Mouse (Mus musculus): Measurements from ENCODE around the gene Hcrtr1. TPM values are rescaled to one million over a fixed set of nuclear protein-coding genes. Genes with fewer than 3 reads are reported as not detected.

Hcrtr1 gene
- polyA plus RNA-seq, 1 experiment: 0.82 TPM

DNA sequence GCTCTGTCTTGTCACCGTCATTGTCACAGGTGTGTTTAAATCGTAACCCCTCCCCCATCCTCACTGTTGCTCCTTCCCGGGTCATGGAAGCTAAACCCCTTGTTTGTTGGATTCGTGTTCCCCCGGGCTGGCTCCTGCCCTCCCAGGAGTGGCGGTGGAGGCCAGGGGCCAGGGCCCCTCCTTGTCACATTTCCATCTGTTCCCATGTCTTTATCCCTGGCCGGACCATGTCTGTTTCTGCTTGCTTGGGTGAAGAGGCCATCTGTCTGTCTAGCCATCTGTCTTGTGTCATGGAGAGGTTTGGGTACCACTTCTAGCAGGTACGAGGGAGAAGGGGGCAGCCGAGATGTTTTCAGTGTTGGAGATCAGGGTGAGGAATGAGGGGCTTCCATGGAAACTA is 56.9 kb downstream of the Hcrtr1 start:
- no peak overlapping the region for H3K4me3 ChIP-seq (ENCODE audit: low read depth, low read length)
- H3K36me3 ChIP-seq (ENCODE audit: control insufficient read depth, insufficient read depth, low read length, poor library complexity, severe bottlenecking): no peaks in the 10 kb centered on the region
- no peak overlapping the region for H3K27ac ChIP-seq (ENCODE audit: insufficient read depth, low read length)
- TF ChIP-seq POLR2A (IDR thresholded peaks at IDR 0.05; ENCODE audit: insufficient read depth, low read length) (no peak), EP300 (IDR thresholded peaks at IDR 0.05; ENCODE audit: insufficient read depth, low read depth, low read length) (no peak)
- no peaks in the 10 kb centered on the region for H3K4me1 ChIP-seq (ENCODE audit: control insufficient read depth, insufficient read depth, low read length)
- no peak overlapping the region for H3K9ac ChIP-seq (ENCODE audit: low read depth, poor library complexity, severe bottlenecking)
- no peaks in the 10 kb centered on the region for H3K27me3 ChIP-seq (ENCODE audit: control insufficient read depth, insufficient read depth, low read length, poor library complexity, severe bottlenecking)
- H3K9me3 ChIP-seq (replicated peaks; ENCODE audit: control insufficient read depth, insufficient read depth, low read length, poor library complexity, severe bottlenecking): no peaks in the 10 kb centered on the region

- Histone ChIP-seq H3K27me3 (ENCODE audit: control insufficient read depth, insufficient read depth, low read length, poor library complexity, severe bottlenecking) (no peaks in the 10 kb centered on the region), H3K9me3 (replicated peaks; ENCODE audit: control insufficient read depth, insufficient read depth, low read length, poor library complexity, severe bottlenecking) (no peaks in the 10 kb centered on the region), H3K4me1 (ENCODE audit: control insufficient read depth, insufficient read depth, low read length) (no peaks in the 10 kb centered on the region), H3K4me3 (ENCODE audit: low read depth, low read length) (no peak overlapping the region), H3K36me3 (ENCODE audit: control insufficient read depth, insufficient read depth, low read length, poor library complexity, severe bottlenecking) (no peaks in the 10 kb centered on the region), H3K27ac (ENCODE audit: insufficient read depth, low read length) (no peak overlapping the region), H3K9ac (ENCODE audit: low read depth, poor library complexity, severe bottlenecking) (no peak overlapping the region)
- TF ChIP-seq EP300 (IDR thresholded peaks at IDR 0.05; ENCODE audit: insufficient read depth, low read depth, low read length) (no peak), POLR2A (IDR thresholded peaks at IDR 0.05; ENCODE audit: insufficient read depth, low read length) (no peak), CTCF (IDR thresholded peaks at IDR 0.05; ENCODE audit: low read depth, low read length) (no peak)
Observed at GRCm38 (mm10) chr4:130081345-130082190, 57.6 kb downstream of the Hcrtr1 start.

Other genes starting within 250 kb of the Hcrtr1 start
- 0.25 TPM in 1 of 2 replicates, not detected in the other for gene Spocd1, start 210.1 kb downstream of the Hcrtr1 start, polyA plus RNA-seq (2011; ENCODE audit: insufficient read depth, insufficient read length, low read depth, missing spikeins)
- 4.9 TPM in 2 replicates for gene Adgrb2, start 154.5 kb downstream of the Hcrtr1 start, polyA plus RNA-seq (2011; ENCODE audit: insufficient read depth, insufficient read length, low read depth, missing spikeins)
- gene Col16a1, start 91.5 kb downstream of the Hcrtr1 start, polyA plus RNA-seq (2011; ENCODE audit: insufficient read depth, insufficient read length, low read depth, missing spikeins): 2.0 and 3.6 TPM in 2 replicates
- gene Pef1, start 36.8 kb downstream of the Hcrtr1 start, polyA plus RNA-seq (2011; ENCODE audit: insufficient read depth, insufficient read length, low read depth, missing spikeins): 56.9 and 60.5 TPM in 2 replicates
- 35.2 and 35.4 TPM in 2 replicates for gene Tinagl1, start 35.8 kb upstream of the Hcrtr1 start, polyA plus RNA-seq (2011; ENCODE audit: insufficient read depth, insufficient read length, low read depth, missing spikeins)
- not detected in 2 replicates for gene Gm853, start 83.0 kb upstream of the Hcrtr1 start, polyA plus RNA-seq (2011; ENCODE audit: insufficient read depth, insufficient read length, low read depth, missing spikeins)
- 12.9 and 15.2 TPM in 2 replicates for gene Serinc2, start 139.8 kb upstream of the Hcrtr1 start, polyA plus RNA-seq (2011; ENCODE audit: insufficient read depth, insufficient read length, low read depth, missing spikeins)
- 803 and 870 TPM in 2 replicates for gene Fabp3, start 169.2 kb upstream of the Hcrtr1 start, polyA plus RNA-seq (2011; ENCODE audit: insufficient read depth, insufficient read length, low read depth, missing spikeins)
- gene Gm10570, start 169.3 kb upstream of the Hcrtr1 start, polyA plus RNA-seq (2011; ENCODE audit: insufficient read depth, insufficient read length, low read depth, missing spikeins): not detected in 2 replicates
- 21.3 and 25.1 TPM in 2 replicates for gene Zcchc17, start 220.6 kb upstream of the Hcrtr1 start, polyA plus RNA-seq (2011; ENCODE audit: insufficient read depth, insufficient read length, low read depth, missing spikeins)
- gene Snrnp40, start 220.8 kb upstream of the Hcrtr1 start, polyA plus RNA-seq (2011; ENCODE audit: insufficient read depth, insufficient read length, low read depth, missing spikeins): 84.2 and 88.4 TPM in 2 replicates

Measured in ES-Bruce4 (cell line).